Mouse (Mus musculus) thymus, postnatal 4 days (tissue): ENCODE results near the gene Rimklb.
A peak's percentile ranks its signal among the peaks of the same experiment; 100 is the strongest.
"Not testable (repeated sequence)": the region's sequence is repeated elsewhere in the genome, so short reads cannot be mapped to it uniquely, and the experiment has no call there.

Experiments used
- DNase-seq: peaks from one replicate; pipeline ENCODE4 v3.0.0; 2021

The Rimklb gene

DNA sequence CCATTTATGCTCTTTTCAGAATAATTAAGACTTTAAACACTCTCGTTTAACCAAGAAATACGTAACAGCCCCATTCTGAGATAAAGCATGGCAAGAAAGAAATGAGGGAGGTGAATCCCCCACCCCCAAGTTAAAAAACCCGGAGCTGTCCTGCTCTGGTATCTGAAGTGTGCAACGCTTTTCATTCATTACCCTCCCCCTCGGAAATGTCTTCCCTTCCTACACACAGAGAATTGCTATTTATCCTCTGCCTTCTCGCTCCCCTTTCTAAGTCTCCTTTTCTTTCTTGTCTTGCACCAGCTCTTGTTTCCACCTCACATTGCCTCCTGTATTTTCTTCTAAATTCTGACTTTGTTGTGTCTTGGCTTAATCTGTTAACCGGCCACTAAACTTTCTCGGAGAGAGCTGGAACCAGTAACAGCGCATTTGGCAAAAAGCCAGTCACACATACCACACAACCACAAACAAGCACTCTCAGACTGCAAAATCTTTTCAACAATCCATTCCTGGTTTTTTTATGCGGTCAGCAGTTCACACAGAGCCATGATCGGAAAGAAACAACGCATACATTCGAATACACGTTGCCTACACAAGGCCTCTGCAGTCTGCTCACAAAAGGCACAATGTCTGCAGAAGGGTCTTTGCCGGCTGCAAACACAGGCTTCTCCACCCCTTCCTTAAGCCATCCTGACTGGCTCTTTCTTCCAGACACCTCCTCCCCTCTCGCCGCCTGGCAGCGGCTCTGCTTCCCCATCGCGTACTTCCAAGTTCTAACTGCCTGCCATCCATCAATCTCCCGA is 3.3 kb downstream of the Rimklb start:
- DNase-seq = no peak

- no peak for DNase-seq
These were observed 4.6 kb downstream of the Rimklb start for GRCm38 (mm10) chr6:122493799-122494472.

DNA sequence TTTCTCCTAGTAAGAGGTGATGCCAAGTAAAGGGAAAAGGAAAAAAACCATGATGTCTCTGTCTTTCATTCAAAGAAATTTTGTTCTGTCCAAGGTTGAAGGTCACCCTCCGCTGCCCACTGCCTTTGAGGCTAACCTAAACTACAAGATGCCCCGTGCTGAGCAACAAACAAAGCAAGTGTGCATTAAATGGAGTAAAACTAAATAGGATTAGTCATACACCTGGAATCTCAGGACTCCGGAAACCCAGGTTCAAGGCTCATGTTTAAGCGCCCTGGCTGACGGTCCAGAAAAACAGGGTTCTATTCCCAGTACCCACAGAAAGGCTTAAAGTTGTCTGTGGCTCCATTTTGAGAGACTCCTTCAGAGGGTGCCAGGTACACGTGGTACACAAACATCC is 6.1 kb downstream of the Rimklb start:
- no peak for DNase-seq

DNA sequence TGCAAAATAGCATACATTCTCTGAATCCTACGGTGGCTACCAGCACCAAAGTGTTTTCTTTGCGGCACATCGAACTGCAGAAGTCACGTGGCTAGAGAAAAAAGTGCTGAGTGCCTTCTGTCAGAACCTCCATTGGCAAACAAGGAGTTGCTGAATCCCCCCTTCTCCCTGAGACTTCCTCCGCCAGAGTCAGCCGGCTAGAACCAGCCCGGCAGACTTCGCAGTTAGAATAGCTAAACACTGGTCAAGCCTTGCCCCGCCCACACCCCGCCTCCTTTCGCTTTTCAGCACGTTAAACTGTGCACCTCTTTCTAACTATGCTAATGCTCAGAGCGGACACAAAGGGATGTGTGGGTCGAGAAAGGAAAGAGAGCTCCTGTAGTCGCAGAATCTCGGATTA is 7.0 kb downstream of the Rimklb start:
- peak; percentile 28 for DNase-seq

GRCm38 (mm10) chr6:122490929-122491512 is 7.5 kb downstream of the Rimklb start:
- DNase-seq = no peak

- DNase-seq = peak; percentile 57
These were observed 12.1 kb downstream of the Rimklb start for GRCm38 (mm10) chr6:122486297-122487117.

DNA sequence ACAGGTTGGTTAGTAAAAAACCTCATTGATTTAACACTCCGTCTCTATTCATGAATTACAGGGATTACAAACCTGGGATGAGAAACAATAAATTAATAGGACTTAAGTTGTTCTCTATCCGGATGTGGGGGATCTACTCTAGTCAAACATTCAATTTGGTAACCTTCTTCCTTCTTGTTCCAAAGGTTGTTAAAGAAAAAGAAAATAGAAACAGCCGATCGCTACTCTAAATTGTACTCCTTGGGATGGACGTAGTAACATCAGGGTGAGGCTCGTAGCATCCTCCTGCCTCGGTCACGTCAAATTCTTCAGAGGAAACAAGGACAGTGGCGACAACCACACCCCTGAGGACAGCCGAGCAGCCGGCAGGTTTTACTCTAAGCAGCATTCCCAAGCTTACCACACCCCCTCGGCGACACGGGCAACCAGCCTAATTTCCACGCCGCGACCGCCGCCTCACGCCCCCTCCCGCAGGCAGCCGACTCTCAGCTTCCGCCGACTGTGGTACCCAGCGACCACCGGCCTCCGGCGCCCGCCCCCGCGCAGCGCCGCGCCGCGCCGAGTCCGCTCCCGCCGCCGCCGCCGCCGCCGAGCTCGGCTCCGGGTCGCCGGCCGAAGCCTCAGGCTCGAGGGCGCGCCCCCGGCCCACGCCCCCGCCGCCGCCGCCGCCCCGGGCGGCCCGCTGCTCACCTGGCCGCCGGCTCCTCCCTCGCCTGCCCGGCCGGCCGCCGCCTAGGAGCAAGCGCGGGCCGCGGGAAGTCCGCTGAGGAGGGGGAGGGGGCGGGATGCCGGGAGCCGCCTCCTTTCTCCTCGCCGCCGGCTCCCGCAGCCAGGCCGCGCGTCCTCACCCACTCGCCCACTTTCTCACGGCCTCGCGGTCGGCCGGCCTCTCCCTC is 12.9 kb downstream of the Rimklb start:
- peak; percentile 33 for DNase-seq

DNA sequence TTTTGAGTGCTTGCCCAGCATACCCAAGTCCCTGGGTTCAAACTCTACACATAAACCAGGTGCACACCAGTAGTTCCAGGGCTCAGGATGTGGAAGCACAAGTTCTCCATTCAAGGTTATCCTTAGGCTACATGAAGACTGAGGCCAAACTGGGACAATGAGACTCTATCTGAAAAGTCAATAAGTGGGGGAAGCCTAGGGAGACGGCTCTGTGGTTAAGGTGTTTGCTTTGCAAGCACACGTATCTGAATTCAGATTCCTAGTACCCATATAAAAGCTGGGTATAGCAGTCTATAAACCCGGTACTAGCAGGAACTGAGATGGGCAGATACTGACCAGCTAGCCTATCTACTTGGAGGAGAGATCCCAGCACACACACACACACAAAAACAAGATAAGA is 20.5 kb downstream of the Rimklb start:
- no peak for DNase-seq

- not testable (repeated sequence) for DNase-seq
These were observed 27.1 kb downstream of the Rimklb start for GRCm38 (mm10) chr6:122471461-122471860.

DNA sequence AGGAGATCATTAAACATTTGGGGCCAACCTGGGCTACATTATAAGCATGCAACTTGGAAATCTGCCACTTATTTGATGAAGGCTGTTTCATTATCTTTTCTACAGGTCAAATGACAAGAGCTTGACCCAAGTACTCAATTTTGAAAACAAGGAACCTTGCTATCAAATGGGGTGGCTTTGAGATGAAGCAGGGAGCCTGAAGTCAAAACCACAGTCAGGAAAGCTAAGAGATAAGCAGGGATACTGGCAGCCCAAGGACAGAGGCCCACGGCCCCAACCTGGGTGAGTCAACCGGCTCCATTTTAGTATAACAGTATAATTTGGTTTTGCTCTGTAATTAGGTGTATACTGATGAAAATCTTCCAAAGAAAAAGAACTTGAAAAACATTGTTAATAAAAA is 28.3 kb downstream of the Rimklb start:
- DNase-seq = no peak

DNA sequence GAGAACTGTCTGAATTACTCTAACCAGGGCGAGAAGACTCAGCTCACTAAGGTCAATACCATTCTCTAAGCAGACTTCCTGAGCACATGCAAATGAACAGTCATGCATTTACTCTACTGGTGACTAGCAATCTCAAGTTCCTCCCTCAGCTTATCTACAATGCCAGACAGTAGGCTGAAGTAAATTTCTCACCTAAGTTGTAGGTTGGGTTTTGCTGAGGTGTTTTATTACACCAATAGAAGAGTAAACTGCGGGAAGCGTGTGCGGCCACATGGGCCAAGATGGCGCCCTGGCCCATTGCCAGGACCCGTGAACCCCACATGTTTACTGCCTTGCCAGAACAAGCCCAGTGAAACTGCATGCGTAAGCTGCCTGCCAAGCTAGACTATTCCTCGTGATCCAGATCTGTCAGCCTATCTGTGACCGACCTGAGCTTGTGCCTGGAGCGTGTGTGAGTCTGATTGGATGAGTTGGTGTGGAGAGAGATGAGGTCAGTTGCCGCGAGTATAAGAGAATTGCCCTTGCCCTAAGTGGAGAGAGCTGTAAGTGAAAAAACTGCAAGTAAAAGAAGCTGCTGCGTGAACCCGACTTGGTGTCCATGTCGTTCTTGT is 29.4 kb downstream of the Rimklb start:
- no peak for DNase-seq

DNA sequence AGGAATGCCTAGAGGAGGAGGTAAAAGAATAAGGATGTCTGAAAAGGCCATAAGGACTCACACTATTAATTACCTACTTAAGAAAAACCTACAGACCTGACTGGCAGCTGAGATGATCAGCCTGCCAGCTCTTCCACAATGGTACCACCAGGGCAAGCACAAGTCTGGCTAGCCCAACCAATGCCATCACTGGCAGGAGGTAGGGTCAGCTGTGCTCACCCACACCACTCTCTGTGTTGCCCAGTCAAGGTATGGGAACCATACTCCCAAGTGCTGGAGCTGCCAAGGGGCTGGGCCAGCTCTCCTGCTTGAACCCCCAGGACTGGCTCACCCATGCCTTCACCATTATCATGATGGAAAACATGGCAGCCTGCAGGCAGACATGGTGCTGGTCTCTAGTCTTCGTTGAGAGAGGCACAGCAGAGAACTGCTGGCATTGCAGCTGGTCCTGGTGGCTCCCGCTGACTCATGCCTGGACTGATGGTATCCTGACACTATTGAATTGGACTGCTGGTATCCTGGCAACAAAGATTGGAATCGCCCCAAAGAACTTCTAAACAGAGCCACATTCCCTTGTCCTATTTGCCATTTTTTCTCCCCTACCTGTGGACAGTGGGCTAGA is 32.4 kb downstream of the Rimklb start:
- DNase-seq = no peak

GRCm38 (mm10) chr6:122458946-122459693 is 39.4 kb downstream of the Rimklb start:
- no peak for DNase-seq

GRCm38 (mm10) chr6:122447848-122448247 is 50.7 kb downstream of the Rimklb start:
- DNase-seq = no peak

GRCm38 (mm10) chr6:122445215-122445614 is 53.3 kb downstream of the Rimklb start:
- DNase-seq = no peak

DNA sequence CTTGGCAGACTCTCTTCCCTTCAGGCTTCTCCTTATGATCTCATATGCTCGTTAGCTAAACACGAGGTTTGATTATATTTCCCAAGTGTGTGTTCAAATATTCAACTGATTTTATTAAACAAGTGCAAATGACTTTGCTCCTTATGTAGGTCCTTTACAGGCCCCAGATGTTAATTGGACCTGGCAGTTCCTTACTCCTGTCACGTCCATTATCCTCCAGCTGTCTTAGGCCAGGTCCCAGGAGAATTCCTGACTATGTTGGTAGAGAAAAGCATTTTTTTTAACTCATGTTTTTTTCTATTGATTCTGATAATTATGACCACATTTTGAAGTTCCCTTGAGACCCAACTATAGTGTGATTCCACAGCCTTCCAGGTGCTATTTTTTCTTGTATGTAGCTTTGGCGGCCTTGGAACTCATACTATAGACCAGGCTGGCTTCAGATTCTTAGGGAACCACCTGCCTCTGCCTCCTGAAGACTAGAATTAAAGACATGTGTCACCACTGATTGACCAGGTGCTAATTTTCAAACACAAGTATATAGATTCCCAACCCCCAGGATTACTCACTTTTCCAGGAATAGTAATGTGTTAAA is 57.8 kb downstream of the Rimklb start:
- DNase-seq = no peak

DNA sequence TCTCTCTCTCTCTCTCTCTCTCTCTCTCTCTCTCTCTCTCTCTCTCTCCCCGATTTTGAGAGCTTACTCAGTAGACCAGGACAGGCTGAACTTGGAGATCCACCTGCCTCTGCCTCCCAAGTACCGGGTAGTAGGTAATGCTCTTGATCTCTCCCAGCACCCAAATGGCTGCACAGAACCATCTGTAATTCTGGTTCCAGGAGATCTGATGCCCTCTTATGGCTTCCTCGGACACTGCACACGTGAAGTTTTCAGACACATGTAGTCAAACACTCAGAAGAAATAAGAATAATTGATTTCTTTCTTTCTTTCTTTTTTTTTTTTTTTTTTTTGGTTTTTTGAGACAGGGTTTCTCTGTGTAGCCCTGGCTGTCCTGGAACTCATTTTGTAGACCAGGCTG is 59.3 kb downstream of the Rimklb start:
- DNase-seq = no peak

GRCm38 (mm10) chr6:122435270-122435669 is 63.3 kb downstream of the Rimklb start:
- no peak for DNase-seq

DNA sequence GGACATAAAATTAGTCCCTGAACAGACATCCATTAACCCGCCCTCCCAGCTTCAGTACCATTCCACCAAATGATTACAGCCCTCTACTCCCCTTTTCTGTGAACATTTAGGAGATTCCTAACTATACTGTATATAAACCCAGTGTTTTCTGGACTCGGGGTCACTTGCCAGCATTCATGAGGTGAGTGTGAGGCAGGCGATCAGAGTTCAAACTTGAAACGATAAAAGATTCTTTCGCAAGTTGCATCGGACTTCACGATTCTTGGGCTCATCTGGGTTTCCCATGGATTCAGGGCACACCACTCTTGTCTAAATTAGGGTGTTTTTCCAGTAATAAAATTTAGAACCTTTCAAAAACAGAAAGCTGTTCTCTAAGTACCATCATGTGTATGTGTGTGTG is 71.1 kb downstream of the Rimklb start:
- DNase-seq = no peak

- no peak for DNase-seq
These were observed 81.5 kb downstream of the Rimklb start for GRCm38 (mm10) chr6:122417015-122417414.
